Mouse (Mus musculus): ENCODE measurements at regions not wholly inside any gene's neighbourhood (a gene's known extent, or its start where the extent isn't known, plus 50 kb on each side); places are given as distances from the start of the nearest gene placed in this dataset.
A peak's percentile ranks its signal among the peaks of the same experiment; 100 is the strongest.

GRCm38 (mm10) chr4:47882076-47882475, 162.9 kb upstream of the Nr4a3 start:
- no peak for DNase-seq

- DNase-seq, result no peak
Measured at GRCm38 (mm10) chr4:47899579-47899978, 145.4 kb upstream of the Nr4a3 start.

DNA sequence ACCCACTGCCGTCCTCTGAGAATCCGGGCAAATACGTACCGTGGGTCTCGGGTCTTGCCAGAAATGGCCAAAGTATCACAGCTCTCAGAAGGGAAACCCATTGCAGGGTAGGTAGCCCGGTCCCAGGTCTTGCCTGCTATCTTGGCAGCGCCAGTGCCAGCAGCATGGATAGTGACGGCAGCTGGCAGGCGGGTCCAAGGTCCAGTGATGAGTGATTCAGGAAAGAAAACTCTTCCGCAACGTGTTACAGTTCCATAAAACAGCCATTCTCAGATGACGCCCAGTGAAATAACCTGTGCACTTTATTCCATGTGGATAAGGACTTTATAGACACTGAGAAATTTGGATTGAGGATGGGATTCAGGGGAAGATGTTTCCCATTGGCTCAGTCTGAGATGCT, 142.2 kb upstream of the Nr4a3 start:
- DNase-seq, result no peak

DNA sequence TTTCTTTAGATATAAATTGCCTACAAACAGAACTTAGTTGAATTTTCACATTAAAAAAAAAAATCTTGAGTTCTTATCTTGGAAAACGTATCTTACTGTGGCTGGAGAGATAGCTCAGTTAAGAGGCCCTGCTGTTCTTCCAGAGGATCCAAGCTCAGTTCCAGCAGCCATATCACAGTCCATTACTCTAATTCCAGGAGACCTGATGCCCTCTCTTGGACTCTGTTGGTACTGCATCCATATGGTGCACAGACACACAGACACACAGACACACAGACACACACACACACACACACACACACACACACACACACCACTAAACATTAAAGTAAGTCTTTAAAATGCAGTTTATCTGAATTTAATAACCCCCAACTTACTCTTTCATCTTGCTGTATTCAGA, 132.7 kb upstream of the Nr4a3 start:
- DNase-seq, result no peak

- no peak for DNase-seq
Measured at GRCm38 (mm10) chr4:47919576-47919975, 125.4 kb upstream of the Nr4a3 start.

- no peak for DNase-seq
Measured at GRCm38 (mm10) chr4:47931464-47931863, 113.5 kb upstream of the Nr4a3 start.

DNA sequence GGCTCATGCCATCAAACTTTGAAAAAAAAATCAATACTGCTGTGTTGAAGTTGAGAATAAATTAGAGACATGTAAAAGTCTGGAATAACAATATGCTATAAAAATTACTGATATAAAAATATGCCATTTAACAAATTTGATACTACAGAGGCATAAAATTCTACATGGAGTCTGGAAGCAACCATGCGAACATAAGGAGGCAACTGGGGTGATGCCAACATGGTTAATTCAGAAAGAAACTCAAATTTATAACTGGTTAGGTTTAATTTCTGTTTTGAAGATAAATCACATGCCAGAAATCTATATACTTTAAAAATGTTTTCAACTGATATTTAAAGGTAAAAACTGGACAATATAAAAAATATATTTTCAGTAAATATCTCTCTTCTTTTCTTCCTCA, 111.4 kb upstream of the Nr4a3 start:
- DNase-seq, result no peak

- no peak for DNase-seq
Measured at GRCm38 (mm10) chr4:47935547-47935946, 109.4 kb upstream of the Nr4a3 start.

DNA sequence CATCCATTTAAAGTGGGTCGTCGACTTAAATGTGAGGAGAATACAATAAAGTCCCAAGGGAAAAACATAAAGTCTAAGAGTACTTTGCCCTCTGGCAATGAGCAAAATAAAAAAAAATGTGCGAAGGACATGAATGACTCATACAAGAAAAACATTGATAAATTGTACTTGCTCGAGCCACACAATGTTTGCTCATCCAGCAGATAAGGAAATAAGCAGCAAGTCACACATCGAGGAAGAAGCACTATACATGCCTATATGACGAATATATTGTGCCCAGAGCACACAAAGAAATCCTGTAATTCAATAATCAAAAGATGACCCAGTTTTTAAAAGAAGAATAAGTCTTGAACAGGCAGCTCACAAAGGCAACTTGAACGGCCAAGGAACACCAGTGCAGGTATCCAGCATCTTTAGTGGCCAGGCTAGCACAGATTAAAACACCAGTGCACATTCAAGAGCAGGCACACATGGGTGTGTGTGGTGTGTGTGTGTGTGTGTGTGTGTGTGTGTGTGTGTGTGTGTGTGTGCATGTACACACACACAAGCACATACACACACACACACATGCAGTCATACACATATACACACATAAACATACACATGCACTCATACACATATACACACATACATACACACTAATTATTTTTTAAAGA, 108.4 kb upstream of the Nr4a3 start:
- DNase-seq, result no peak

GRCm38 (mm10) chr4:47947869-47948573, 96.9 kb upstream of the Nr4a3 start:
- DNase-seq, result peak; percentile 55 to 74

GRCm38 (mm10) chr4:47948789-47949188, 96.2 kb upstream of the Nr4a3 start:
- DNase-seq, result no peak

DNA sequence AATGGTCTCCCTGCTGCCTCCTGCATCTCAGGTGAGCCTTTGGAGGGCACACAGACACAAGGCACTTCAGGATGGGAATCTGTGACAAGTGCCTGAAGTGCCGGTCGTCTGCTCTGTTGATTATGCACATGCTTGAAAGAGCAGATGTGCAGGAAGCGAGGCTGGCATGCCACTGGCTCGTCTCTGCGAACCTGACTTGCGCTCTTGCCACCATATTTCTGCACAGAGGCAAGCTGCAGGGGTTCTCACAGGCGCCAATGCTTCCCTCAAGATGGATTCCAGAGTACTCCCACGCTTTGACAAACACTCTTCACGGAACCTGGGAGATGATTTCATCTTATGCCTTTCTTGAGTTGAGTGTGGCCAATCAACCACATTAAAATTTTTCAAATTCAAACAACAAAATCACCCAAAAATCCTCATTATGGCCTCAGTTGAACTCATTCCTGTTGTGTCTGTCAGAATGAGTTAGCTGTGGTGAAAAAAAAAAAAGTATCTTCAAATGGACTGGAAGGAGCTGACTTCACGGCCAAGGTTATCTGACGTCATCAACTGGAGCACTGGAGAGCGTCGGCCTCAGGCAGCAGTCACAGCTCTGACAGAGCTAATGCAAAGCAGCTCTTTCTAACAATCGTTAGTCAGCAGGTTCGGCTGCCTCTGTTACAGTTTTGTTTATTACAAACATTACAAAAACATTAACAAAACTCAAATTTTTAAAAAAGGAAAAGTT, 90.2 kb upstream of the Nr4a3 start:
- DNase-seq, result no peak

DNA sequence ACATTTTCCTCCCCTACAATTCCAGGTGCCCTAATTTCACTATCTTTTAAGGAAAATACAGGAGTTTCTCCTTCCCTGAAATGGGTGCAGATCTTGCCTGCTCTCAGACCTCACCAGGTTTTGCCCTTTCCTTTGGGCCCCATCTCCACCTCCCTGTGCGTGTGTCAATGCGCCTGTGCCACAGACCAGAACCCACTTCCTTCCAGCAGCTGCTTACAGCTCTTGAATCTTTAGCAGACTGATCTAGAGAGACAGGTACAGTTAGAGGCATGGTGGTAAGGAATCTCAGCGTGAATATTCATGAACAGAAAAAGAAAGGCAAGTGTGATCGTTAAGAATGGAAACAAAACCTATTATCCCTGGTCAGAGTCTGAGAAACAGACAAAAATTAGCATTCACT, 80.3 kb upstream of the Nr4a3 start:
- no peak for DNase-seq

DNA sequence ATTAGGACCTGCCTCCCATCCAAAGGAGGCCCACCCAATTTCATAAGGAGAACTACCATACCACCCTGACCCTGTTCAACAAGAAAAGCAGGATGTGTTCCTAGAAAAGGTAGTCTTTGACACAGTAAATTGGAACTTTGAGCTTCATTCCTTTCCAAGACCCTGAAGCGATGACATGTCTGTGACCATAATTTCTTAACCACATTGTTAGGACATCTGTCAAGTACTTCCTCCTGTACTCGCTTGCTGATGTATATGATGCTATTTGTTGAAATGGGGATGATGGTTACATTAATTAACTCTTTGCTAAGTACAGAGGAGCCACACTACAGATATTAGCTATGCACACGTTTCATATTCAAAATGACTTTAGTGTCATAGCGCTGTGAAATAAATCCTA, 73.1 kb upstream of the Nr4a3 start:
- no peak for DNase-seq

DNA sequence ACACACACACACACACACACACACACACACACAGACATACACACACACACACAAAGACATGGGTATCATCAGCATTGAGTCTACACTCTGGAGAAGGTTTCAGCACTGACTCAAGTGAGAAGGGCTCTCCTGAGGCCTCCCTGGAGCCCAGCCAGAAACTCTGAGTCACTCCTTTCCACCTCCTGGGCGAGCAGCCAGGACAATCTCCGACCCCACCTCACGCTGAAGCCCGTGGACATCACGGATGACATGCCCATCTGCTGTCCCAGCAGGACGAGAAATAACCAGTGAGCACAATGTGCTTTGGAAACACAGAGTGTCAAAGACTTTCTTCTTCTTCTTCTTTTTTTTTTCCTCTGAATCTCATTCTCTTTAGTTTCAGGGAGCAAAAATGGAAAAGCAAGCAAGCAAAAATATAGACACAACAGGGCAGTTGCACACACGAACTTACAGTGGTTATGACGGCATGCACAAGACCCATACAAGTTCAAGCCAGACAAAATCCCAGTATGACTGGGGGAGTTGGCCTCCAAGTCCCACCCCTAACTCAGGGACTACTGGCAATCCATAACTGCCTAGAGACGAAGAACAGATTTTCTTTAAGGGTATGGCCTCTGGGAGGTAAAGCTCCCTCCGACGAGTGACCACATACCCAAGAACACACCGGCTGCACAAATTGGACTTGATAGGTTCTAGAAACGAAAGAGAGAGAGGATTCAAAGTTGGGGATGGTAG, 65.2 kb upstream of the Nr4a3 start:
- peak; percentile 60 to 66 for DNase-seq

All from kidney, postnatal 25 days (tissue).